Mouse (Mus musculus) ES-E14 (cell line): ENCODE measurements around the gene Sds.

Experiments used
- MAFK ChIP-seq: IDR thresholded peaks from 2 replicates; pipeline ENCODE4 v1.6.1; 2014; ENCODE audit warnings: mild to moderate bottlenecking, low read depth, low read length, inconsistent platforms; ENCODE audit not compliant: insufficient read depth
- ZC3H11A ChIP-seq: IDR thresholded peaks from 2 replicates; pipeline ENCODE4 v1.6.1; 2012; ENCODE audit warnings: low read depth, mild to moderate bottlenecking, inconsistent platforms, low read length, borderline replicate concordance

DNA sequence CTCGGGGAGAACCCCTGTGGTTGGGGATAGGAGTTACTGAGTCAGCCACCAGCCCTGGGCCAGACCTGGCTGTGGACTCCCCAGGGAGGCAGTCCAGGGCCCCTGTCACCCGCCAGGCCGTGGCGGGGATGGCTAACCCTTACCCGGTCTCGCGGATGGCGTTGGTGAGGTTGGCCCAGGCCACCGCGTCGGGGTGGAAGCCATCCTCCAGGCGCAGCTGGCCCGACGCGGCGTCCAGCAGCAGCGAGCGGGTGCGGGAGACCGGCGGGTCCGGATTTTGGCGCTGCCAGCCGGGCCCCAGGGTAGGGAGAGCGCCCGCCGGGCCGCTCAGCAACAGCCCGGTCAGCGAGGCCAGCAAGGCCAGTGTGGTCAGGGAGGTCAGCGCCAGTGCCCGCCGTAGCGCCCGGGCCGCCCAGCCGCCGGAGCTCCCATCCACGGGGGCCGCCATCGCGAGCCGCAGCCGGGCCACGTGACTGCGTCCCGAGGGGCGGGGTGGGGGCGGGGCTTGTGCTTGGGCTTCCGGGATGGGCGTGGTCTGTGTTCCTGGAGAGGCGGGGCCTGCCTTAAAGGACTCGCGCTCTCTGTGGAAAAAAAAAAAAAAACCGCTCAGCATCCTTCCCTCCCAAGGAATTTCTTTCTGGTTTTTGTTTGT lies 26.9 kb downstream of the Sds start, which contains the start of gene Plbd2:
- TF ChIP-seq ZC3H11A (no peak), MAFK (no peak)
